Mouse (Mus musculus) layer of hippocampus, postnatal 14 days (tissue): ENCODE measurements around the gene Tnc. TPM values are rescaled to one million over a fixed set of nuclear protein-coding genes. Genes with fewer than 3 reads are reported as not detected.
A peak's percentile ranks its signal among the peaks of the same experiment; 100 is the strongest.

Experiments used
- DNase-seq, 2 experiments: peaks; one replicate each; pipeline ENCODE4 v3.0.0; 2021 to 2022; ENCODE audit warnings: low spot score in 2 of 2, mixed read lengths in 1 of 2
- total RNA-seq, 2 experiments: library from RNA; stranded (reverse); gene quantifications; 2 replicates each; pipeline ENCODE4 v1.2.3; 2021

The Tnc gene
- total RNA-seq, 2 experiments from 2014 or later = 15.9 to 18.7 TPM

DNA sequence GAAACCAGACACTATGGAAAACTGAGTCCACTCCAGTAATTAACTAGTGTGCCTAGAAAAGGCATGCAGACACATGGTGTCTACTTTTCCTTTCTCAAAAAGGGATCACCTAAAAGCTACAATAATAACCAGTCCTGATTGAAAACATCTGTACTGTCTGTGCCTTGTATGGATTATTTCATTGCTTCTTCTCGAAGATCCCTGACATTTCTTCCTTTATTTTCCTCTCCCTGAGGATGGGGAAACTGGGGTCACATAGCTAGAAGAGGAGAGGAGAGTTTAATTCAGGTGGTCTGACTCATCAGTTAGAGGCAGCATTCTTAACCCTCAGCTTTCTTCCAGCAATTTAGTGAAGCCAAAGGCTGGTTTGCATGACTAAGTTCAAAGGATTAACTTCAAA, 17.3 kb downstream of the Tnc start:
- DNase-seq = no peak

DNA sequence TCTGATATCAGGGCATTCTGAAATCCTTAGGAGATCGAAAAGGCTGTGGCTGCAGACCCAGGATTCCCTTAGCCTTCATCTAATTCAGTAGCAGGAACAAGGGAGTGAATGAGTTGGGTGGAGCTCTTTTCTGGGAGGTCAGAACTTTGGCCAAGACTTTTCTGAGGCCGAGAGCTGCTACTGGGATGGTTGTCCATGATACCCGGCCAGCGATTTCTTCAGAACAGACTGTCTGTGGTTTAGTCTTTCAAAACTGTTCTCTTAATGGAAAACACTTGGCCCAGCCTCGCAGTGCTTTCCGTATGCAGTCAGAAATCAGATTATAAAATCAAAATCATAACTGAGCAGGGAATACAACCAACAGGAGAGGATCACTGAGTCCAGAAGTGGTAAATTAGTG, 21.2 kb downstream of the Tnc start:
- peak in 1 of 2 experiments; percentile 31 for DNase-seq

- DNase-seq = no peak
Measured at GRCm38 (mm10) chr4:64024041-64024779, 22.6 kb downstream of the Tnc start.

DNA sequence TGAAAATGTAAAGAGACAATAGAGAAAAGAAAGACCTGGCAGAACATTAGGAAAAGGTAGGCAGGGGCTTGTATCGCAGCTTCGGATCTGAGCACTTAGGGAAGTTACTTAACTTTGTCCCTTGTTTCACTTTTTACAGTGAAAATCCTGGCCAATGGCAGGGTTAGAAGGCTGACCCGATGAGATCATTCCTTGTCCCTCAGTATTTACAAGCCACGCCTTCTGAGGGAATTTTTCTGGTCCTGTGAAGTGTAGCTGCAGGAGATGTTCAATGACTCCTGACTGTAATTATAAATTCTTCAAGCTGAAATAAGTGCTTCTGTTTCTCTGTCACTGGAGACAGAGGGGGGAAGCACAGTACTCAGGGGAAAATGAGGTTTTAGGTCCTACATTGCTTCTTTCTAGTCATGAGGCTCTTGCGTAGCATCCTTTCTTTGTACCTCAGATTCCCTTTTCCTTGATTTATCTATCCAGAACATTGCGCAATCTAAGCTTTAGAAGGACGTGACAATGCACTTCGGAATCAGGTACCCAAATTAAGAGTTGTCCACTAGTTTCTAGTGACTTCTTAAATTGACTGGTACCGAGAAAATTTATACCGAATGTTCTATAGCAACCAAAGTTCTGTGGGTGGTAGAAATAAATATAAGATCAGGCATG, 25.8 kb downstream of the Tnc start:
- DNase-seq = no peak

- DNase-seq = no peak
Measured at GRCm38 (mm10) chr4:64020151-64020550, 26.7 kb downstream of the Tnc start.

DNA sequence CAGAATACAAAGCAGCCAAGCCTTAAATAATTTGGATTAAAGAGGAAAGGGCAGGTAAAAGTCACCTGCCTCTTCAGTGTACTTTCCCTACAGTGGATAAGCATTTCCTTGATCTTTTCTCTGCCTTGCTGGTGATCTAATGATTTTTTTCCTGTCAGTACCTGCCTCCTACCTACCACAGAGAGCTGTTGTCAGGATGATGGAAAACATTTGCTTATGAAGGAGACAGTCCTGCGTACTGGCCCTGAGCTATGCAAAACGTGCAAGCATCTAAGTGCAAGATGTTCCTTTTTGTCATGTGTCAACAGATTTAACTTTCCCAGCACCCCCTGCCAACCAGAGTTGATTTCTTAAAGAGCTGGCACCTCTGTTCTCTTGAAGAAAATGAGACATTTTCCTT, 35.5 kb downstream of the Tnc start:
- no peak for DNase-seq

GRCm38 (mm10) chr4:64009936-64010335, 36.9 kb downstream of the Tnc start:
- DNase-seq = no peak

DNA sequence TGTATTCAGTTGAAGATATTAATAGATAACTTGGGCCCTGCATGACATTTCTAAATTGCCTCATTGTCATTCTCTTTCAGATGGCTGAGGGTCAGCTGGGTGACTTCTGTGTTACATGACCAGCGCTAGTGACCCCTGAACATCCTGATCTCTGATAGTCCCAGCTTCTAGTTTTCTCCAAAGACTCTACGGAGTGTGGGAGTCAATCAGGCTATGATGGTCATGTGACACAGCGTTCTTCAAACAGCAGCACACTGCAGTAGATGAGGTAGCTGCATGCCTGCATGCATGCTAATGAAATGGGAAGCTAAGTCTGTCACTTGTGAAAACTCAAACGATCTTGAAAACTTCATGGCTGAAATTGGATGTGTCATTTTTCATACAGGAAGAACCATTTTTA, 41.6 kb downstream of the Tnc start:
- no peak for DNase-seq

- no peak for DNase-seq
Measured at GRCm38 (mm10) chr4:64003677-64004076, 43.1 kb downstream of the Tnc start.

DNA sequence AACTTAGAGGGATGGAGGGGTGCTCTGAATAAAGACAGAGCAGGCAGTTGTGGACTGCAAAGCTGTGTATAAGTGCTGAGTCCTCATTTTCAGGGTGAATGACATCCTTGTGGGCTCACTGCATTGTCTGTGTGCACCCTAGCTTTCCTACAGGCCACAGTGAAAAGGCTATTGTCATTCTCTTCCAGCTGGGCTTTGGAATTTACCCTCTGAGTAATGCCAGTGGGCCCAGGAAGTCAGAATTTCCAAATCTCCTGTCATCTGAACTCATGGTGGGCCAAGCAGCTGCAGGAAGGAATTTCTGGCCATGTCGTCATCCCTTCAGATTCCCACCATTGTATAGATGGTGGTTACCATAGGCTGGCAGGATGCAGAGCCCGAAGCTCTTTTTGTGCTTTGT, 44.6 kb downstream of the Tnc start:
- DNase-seq = no peak

- no peak for DNase-seq
Measured at GRCm38 (mm10) chr4:64000788-64001187, 46.0 kb downstream of the Tnc start.

GRCm38 (mm10) chr4:64000293-64000692, 46.5 kb downstream of the Tnc start:
- DNase-seq = no peak

DNA sequence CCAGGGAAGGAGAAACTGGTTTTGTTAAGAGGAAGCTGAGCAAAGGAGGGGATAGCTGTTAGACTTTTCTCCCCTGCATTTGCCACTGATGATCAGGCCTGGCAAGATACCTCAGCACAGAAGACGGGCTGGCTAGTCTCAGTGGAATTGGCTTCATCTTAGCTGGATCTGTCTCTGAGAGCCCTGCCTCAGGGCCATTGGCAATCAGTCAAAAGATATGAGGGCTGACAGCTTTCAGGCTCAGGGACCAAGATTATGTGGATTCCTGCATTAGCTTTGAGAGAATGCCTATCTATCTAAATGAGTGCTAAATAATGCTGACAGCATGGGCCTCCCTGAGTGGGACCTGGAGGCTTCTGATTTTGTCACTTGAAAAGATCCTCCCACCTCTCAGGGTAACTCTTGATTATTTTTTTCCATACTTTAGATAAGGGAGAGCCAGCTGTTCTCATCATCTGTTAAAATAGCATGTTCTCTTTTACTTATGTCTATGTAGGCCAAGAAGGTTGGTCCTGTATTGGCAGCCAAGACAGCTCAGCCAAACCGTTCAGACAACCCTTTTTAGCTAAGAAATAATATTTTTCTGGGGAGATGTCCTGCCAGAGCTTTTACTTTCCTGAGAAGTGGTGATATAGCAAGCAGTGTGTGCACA, 53.2 kb downstream of the Tnc start:
- DNase-seq = no peak

DNA sequence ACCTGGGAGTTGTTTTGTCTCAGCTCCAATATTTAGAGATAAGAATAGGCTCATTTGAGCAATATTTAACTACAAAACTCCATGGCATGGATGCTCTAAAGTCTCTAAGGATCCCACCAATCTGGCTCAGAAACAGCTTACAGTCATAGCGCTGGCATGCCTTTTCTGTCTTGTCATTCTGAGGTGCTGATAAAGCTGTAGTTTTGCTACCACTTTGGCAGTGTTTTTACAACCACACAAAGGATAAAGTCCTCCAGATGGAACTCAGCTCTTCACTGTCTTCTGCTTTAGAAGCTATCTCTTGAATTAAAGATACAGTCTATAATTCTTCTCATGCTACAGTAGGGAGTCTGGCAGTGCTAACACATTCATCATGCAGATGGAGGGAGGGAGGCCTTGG, 56.6 kb downstream of the Tnc start:
- no peak for DNase-seq

- DNase-seq = no peak
Measured at GRCm38 (mm10) chr4:63988090-63988489, 58.7 kb downstream of the Tnc start.

- DNase-seq = no peak
Measured at GRCm38 (mm10) chr4:63986576-63986975, 60.2 kb downstream of the Tnc start.

DNA sequence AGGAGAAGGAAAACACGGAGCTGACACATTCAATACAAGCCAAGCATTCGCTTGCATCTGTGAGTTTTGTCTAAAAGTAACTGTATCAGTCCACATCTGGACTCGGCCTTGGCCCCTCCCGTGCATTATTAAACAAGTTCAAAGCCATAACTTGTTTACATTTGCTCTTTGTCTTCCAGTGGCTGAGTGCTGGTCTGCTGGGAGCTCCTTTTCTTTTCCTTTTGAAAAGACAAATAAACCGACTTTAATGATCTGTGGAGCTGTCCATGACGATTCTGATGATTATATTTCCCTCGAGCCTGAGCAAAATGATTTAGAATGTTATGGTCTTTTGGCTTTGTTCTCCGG, 63.7 kb downstream of the Tnc start:
- no peak for DNase-seq

DNA sequence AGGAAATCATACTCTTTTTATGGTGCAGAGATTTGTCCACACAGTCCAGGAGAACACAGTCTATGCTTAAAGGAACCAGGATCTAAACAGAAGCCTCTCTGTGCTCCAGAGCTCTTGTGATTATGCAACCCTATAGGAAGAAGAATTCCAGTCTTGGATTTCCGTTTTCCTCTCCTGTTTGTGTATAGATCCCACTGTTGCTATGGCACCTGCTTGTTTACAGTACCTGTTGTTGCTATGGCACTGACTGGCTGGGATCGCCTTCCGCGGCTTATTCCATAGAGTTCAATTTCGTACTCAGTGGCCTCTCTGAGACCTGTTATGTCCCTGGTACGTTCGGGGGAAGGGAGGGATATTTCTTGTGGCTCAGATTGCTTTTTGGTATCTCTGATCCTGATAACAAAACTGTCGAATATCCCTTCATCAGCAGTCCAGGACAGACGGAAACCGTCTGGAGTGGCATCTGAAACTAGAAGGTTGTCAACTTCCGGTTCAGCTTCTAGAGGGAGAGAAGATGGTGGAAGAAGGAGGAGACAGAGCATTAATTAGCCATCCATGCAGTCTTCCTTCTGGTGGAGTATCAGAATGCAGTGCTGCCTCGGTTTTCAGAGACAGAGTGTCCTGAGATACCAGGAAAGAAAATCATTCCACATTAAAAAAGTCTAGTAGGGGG, 64.3 kb downstream of the Tnc start:
- no peak for DNase-seq

DNA sequence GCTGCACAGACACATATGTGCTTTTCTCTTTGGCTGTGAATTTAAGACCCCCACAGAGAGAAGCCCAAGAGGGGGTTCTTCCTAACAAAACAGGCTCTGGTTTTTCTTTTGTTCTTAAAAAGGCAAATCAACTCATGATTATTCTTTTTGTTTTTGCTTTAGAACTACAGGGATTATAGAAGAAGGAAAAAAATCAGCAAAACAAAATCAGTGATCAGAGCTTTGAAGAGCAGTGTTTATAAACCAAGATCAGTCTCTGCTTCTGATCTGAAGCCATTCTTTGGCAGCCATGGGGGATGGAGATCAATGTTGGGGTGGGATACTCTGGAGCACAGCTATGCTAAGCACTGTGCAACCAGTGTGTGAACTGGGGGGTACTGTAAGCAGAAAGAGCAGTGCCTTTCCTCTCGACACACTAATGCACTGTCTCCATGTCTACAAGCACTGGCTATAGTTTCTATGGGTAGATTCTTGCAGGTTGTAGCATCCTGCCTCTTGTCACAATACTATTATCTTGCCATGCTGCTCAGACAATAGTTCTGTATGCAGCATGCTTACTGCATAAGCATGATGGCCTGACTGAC, 66.5 kb downstream of the Tnc start:
- no peak for DNase-seq

DNA sequence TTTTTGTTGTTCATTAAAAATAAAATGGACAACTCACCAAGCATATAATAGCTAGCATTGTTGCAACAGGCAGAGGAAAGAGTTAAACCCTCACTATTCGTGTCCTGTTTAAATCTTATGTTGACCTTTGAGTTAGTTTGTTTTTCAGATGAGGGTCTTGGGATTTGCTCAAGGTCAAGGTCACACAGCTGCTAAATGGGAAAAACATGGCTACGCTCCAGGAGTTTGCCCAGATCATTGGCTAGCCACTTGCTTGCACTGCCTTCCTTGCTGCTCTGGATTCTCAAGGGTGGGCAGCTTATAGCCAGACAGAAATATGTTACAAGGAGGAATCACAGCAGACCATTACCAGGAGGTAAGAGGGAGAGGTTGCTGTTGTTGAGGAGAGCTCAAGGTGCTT, 67.2 kb downstream of the Tnc start:
- no peak for DNase-seq

GRCm38 (mm10) chr4:63972536-63972935, 74.3 kb downstream of the Tnc start:
- DNase-seq = no peak

- no peak for DNase-seq
Measured at GRCm38 (mm10) chr4:63971762-63972161, 75.1 kb downstream of the Tnc start.
